Mouse (Mus musculus) liver, postnatal 0 days (tissue): ENCODE measurements at regions not wholly inside any gene's neighbourhood (a gene's known extent, or its start where the extent isn't known, plus 50 kb on each side); places are given as distances from the start of the nearest gene placed in this dataset.

ENCODE experiments used
- ATAC-seq: fragments of 200-750 bp; cut with Nextera tagmentation; 2 replicates; pipeline ENCODE4 v1.8.0; 2017; ENCODE audit warnings: mild to moderate bottlenecking, moderate library complexity
- DNase-seq: peaks from one replicate; pipeline ENCODE4 v3.0.0-alpha.2; 2016
- H3K27ac ChIP-seq: fragments of 300-500 bp; sonication (generic); 2 replicates; pipeline ENCODE4 v1.5.1; 2014; ENCODE audit warnings: antibody characterized with exemption, moderate library complexity, mild to moderate bottlenecking, low read depth
- H3K27me3 ChIP-seq: fragments of 300-500 bp; sonication (generic); 2 replicates; pipeline ENCODE4 v1.6.1; 2014; ENCODE audit warnings: low read length, control low read depth, mixed read lengths; ENCODE audit not compliant: insufficient read depth
- H3K36me3 ChIP-seq: fragments of 300-500 bp; sonication (generic); replicated peaks from 2 replicates; pipeline ENCODE4 v1.6.1; 2014; ENCODE audit warnings: mild to moderate bottlenecking, control low read depth, low read length, moderate library complexity, mixed read lengths; ENCODE audit not compliant: insufficient read depth
- H3K4me1 ChIP-seq: fragments of 300-500 bp; sonication (generic); 2 replicates; pipeline ENCODE4 v1.6.1; 2014; ENCODE audit warnings: antibody characterized with exemption, mild to moderate bottlenecking, control low read depth; ENCODE audit not compliant: insufficient read depth
- H3K4me2 ChIP-seq: fragments of 300-500 bp; sonication (generic); 2 replicates; pipeline ENCODE4 v1.6.1; 2014; ENCODE audit warnings: low read depth, mild to moderate bottlenecking, low read length, moderate library complexity, mixed read lengths
- H3K4me3 ChIP-seq: fragments of 300-500 bp; sonication (generic); 2 replicates; pipeline ENCODE4 v1.5.1; 2014; ENCODE audit warnings: low read depth, low read length
- H3K9ac ChIP-seq: fragments of 300-500 bp; sonication (generic); replicated peaks from 2 replicates; pipeline ENCODE4 v1.6.1; 2014; ENCODE audit warnings: mild to moderate bottlenecking, moderate library complexity
- H3K9me3 ChIP-seq: fragments of 300-500 bp; sonication (generic); 2 replicates; pipeline ENCODE4 v1.6.1; 2016; ENCODE audit warnings: mild to moderate bottlenecking, control low read depth, low read length, mixed read lengths
- CTCF ChIP-seq: sonication (generic); IDR thresholded peaks from 2 replicates; pipeline ENCODE4 v1.5.1; 2016; ENCODE audit warnings: antibody characterized with exemption, low read depth
- EP300 ChIP-seq: IDR thresholded peaks from 2 replicates; pipeline ENCODE4 v1.6.1; 2016; ENCODE audit warnings: antibody characterized with exemption, low read depth, mild to moderate bottlenecking
- WGBS: fragments of 180-500 bp; shearing (Covaris S2); extraction: QIAGEN DNeasy Blood & Tissue Kit; methylation state at CpG from one replicate; pipeline ENCODE4 v1.1.7; 2014; ENCODE audit not compliant: insufficient replicate concordance; 5-methylcytosine and 5-hydroxymethylcytosine counted together

DNA sequence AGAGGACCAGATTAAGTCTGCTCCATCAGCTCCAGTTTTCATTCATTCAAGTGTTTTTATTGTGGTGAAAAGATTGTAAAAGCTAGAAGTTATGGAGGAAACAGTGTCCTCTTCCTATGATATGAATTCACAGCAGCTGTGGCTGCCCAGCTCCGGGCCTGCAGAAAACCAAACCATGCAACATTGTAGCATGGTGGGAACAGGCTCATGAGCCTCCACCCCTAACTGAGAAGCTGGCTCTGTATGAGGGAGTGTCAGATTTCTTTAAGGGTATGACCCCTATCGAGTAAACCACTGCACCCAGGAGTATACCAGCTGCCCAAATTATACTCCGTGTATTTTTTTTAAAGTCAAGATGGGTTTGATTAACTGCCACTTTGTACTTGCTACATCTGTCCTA, 189.4 kb downstream of the Atp23 start:
- H3K4me3 ChIP-seq = no peak overlapping the region
- no peak overlapping the region for H3K9ac ChIP-seq
- TF ChIP-seq CTCF (no peak), EP300 (no peak)
- H3K9me3 ChIP-seq = no peaks in the 10 kb centered on the region
- no peak overlapping the region for H3K4me2 ChIP-seq
- H3K36me3 ChIP-seq = no peaks in the 10 kb centered on the region
- ATAC-seq (no peak), DNase-seq (no peak)
- no peaks in the 10 kb centered on the region for H3K4me1 ChIP-seq
- no peak overlapping the region for H3K27ac ChIP-seq
- WGBS = 39% methylated on average over 3 of the region's 3 CpGs
- no peaks in the 10 kb centered on the region for H3K27me3 ChIP-seq

DNA sequence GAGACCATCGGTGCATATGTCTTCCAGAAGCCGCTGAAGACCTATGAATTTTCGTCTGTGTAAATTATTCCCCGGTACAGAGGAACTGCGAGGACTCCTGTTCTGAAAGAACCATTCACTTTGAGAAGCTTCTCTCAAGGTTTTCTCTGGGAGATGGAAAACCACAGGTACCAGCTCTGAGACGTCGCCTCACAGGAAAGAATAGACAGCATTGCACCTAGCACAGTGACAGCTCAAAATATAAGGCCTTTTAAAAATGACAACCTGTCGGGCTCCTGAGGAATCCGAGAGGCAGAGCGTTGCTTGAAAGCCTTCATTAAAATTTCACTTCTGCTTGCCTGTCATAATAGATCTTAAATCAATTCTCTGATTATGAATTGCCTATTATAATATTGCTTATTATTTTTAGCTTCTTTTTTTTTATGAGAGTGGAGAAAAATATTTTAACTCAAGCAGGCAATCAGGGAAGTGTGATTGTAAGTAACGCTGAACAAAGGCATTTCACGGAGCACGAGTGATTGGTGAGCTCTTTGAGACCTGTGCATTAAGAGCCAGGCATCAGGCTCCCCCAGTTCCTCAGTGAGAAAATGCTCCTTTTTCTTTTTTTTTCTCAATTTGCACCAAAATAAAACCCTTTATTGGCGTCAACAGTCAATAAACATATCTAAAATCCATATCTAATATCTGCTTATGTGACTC, 191.8 kb downstream of the Atp23 start:
- H3K9me3 ChIP-seq = no peaks in the 10 kb centered on the region
- no peaks in the 10 kb centered on the region for H3K27me3 ChIP-seq
- DNase-seq (no peak), ATAC-seq (no peak)
- TF ChIP-seq EP300 (no peak), CTCF (no peak)
- H3K4me3 ChIP-seq = no peak overlapping the region
- H3K4me1 ChIP-seq = no peaks in the 10 kb centered on the region
- H3K36me3 ChIP-seq = no peaks in the 10 kb centered on the region
- 80% methylated on average over 14 of the region's 14 CpGs for whole genome bisulfite sequencing
- no peak overlapping the region for H3K9ac ChIP-seq
- no peak overlapping the region for H3K4me2 ChIP-seq
- no peak overlapping the region for H3K27ac ChIP-seq

DNA sequence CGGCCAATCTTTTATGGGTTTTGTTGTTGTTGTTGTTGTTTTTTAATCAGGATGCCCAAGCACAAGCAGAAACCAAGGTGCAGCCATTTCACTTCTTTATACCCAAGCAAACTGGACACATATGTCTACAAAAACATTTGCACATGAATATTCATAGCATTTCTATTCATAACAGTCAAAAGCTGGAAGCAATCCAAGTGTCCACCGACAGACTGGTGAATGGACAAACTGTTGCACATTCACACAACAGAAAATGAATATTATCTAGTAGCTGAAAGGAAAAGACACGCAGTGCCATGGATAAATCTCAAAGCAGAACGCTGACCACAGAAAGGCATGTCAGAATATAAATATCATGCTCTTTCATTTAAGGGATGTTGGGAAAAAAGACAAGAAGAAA, 192.4 kb downstream of the Atp23 start:
- H3K27ac ChIP-seq = no peak overlapping the region
- H3K9me3 ChIP-seq = no peaks in the 10 kb centered on the region
- no peak overlapping the region for H3K4me3 ChIP-seq
- no peak for DNase-seq
- 65% methylated on average over 4 of the region's 4 CpGs for WGBS
- H3K4me2 ChIP-seq = no peak overlapping the region
- TF ChIP-seq EP300 = no peak
- TF ChIP-seq CTCF = no peak
- ATAC-seq = no peak
- no peaks in the 10 kb centered on the region for H3K27me3 ChIP-seq
- H3K36me3 ChIP-seq = no peaks in the 10 kb centered on the region
- no peaks in the 10 kb centered on the region for H3K4me1 ChIP-seq
- no peak overlapping the region for H3K9ac ChIP-seq

DNA sequence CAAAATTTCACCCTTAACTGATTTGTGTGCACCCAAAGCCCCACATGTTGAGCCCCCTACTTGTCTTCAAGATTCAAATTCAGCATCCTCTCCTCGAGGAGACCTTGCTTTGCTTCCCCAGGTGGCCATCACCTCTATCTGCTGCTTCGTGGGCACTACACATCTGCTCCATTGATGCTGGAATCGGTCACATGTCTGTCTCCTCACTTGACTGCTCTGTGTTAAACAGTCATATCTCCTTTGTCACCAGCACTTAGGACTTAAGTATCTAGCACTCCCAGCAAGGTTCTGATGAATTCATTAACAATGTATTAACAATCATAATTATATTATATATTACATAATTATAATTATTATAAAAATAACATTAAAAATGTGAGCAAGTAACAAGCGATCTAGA, 192.9 kb downstream of the Atp23 start:
- TF ChIP-seq CTCF = no peak
- Histone ChIP-seq H3K27me3 (no peaks in the 10 kb centered on the region), H3K27ac (no peak overlapping the region), H3K4me1 (no peaks in the 10 kb centered on the region), H3K9ac (no peak overlapping the region), H3K4me3 (no peak overlapping the region), H3K4me2 (no peak overlapping the region), H3K36me3 (no peaks in the 10 kb centered on the region), H3K9me3 (no peaks in the 10 kb centered on the region)
- DNase-seq (no peak), ATAC-seq (no peak)
- 71% methylated on average over 4 of the region's 4 CpGs for WGBS

DNA sequence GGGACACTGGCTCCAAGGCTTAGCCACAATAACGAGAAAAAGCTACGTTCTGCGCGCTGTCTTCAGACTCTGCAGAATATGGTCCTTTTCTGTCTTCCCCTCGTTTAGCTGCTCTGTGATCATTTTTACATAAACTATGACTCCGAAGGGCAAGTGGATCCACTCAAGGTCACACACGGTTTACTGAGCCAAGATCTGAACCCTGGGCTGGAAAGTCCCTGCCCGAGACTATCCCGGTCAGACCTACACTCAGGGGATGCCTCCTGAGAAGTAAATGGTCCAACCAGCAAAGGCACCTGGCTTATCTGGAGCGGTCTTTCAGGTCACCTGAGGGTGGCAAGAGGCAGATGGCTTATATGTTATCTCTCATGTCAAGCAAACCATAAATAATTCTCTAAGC, 204.1 kb downstream of the Atp23 start:
- Histone ChIP-seq H3K27ac (no peak overlapping the region), H3K9ac (no peak overlapping the region), H3K4me1 (no peaks in the 10 kb centered on the region; the same call in 1 of the 2 replicates), H3K9me3 (no peaks in the 10 kb centered on the region), H3K27me3 (no peaks in the 10 kb centered on the region), H3K4me2 (no peak overlapping the region), H3K36me3 (no peaks in the 10 kb centered on the region), H3K4me3 (no peak overlapping the region)
- TF ChIP-seq EP300 (no peak), CTCF (no peak)
- ATAC-seq (no peak), DNase-seq (no peak)
- 79% methylated on average over 10 of the region's 10 CpGs for WGBS

DNA sequence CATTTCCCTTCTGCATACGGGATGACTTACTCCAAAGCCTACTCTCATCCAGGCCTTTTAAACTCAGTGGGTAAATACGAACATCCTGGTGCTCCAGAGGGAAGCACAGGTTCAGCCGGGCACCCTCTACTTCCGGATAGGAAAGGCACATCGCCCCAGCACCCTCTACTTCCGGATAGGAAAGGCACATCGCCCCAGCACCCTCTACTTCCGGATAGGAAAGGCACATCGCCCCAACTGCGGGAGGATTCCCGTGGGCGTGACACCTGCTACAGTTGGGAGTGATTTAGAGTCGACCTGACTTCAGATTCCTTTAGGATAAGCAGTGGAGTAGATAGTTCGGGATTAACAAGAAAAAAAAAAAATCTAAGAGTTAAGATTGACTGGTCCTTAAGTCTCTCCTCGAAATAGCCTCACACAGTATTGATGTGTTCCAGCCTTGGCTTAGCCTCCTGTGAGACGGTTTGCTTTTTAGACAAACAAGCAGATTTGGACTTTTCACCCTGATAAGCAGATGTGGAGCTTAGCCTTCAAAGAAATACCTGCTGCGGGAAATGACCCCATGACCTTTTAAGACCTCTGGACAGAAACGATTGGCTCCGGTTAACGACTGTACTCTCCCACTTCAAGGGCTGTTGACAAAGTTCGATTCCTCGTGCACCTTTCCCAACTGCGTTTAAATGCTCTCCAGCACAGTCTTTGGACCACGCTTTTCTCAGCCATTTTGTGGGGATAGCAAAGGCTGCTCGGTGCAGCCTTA, 210.1 kb downstream of the Atp23 start:
- WGBS = 54% methylated on average over 25 of the region's 25 CpGs
- no peak for TF ChIP-seq CTCF
- TF ChIP-seq EP300 = no peak
- H3K9ac ChIP-seq = no peak overlapping the region
- no peaks in the 10 kb centered on the region for H3K36me3 ChIP-seq
- H3K4me1 ChIP-seq = no peaks in the 10 kb centered on the region
- no peak overlapping the region for H3K4me3 ChIP-seq
- H3K4me2 ChIP-seq = peak overlapping the region; percentile 47
- peak; percentile 82 for ATAC-seq
- peak overlapping the region; percentile 62 for H3K27ac ChIP-seq
- no peaks in the 10 kb centered on the region for H3K27me3 ChIP-seq
- H3K9me3 ChIP-seq = no peaks in the 10 kb centered on the region
- peak; percentile 22 for DNase-seq
